Mouse (Mus musculus) myocyte (in vitro differentiated cells): ENCODE measurements at regions not wholly inside any gene's neighbourhood (a gene's known extent, or its start where the extent isn't known, plus 50 kb on each side); places are given as distances from the start of the nearest gene placed in this dataset.

Experiments
- H3K27me3 ChIP-seq: one replicate; pipeline ENCODE4 v1.6.1; 2011; ENCODE audit not compliant: control insufficient read depth, insufficient read depth, insufficient read length
- H3K36me3 ChIP-seq: one replicate; pipeline ENCODE4 v1.6.1; 2011; ENCODE audit not compliant: control insufficient read depth, insufficient read depth
- H3K4me2 ChIP-seq: one replicate; pipeline ENCODE4 v1.6.1; 2011; ENCODE audit warnings: low read depth, control low read depth
- H3K4me3 ChIP-seq: one replicate; pipeline ENCODE4 v1.5.1; 2011; ENCODE audit warnings: mild to moderate bottlenecking, control low read depth, moderate library complexity
- H3K79me2 ChIP-seq: one replicate; pipeline ENCODE4 v1.6.1; 2011; ENCODE audit not compliant: control insufficient read depth, insufficient read depth
- H3ac ChIP-seq: one replicate; pipeline ENCODE4 v1.6.1; 2011; ENCODE audit not compliant: control insufficient read depth, insufficient read length
- CEBPB ChIP-seq: IDR thresholded peaks from 2 replicates; pipeline ENCODE4 v1.6.1; 2011; ENCODE audit warnings: mild to moderate bottlenecking, moderate library complexity; ENCODE audit not compliant: poor library complexity, insufficient read depth, severe bottlenecking
- E2F4 ChIP-seq: IDR thresholded peaks from one replicate; pipeline ENCODE4 v1.6.1; 2011; ENCODE audit warnings: mild to moderate bottlenecking, control low read depth, moderate library complexity; ENCODE audit not compliant: insufficient read depth
- MAX ChIP-seq: IDR thresholded peaks from one replicate; pipeline ENCODE4 v1.6.1; 2011; ENCODE audit warnings: low read depth, mild to moderate bottlenecking, control low read depth
- MYOD1 ChIP-seq, 3 experiments: IDR thresholded peaks; one replicate each; pipeline ENCODE4 v1.6.1; 2011; ENCODE audit warnings: control low read depth in 2 of 3, low read depth in 2 of 3, mild to moderate bottlenecking in 2 of 3, moderate library complexity in 1 of 3; ENCODE audit not compliant: insufficient read length in 2 of 3, control insufficient read depth in 1 of 3
- MYOG ChIP-seq, 3 experiments: IDR thresholded peaks; one replicate each; pipeline ENCODE4 v1.6.1; 2011; ENCODE audit warnings: control low read depth in 2 of 3, low read depth in 2 of 3, mild to moderate bottlenecking in 2 of 3; ENCODE audit not compliant: insufficient read length in 2 of 3, control insufficient read depth in 1 of 3, insufficient read depth in 1 of 3
- POLR2A ChIP-seq: IDR thresholded peaks from one replicate; pipeline ENCODE4 v1.6.1; 2011; ENCODE audit warnings: low read depth, mild to moderate bottlenecking, control low read depth, moderate library complexity; ENCODE audit not compliant: insufficient read length
- POLR2AphosphoS2 ChIP-seq: IDR thresholded peaks from one replicate; pipeline ENCODE4 v1.6.1; 2011; ENCODE audit warnings: low read depth, control low read depth; ENCODE audit not compliant: insufficient read length
- REST ChIP-seq: IDR thresholded peaks from one replicate; pipeline ENCODE4 v1.6.1; 2011; ENCODE audit warnings: mild to moderate bottlenecking, control low read depth, moderate library complexity; ENCODE audit not compliant: insufficient read depth, insufficient read length
- SRF ChIP-seq: IDR thresholded peaks from one replicate; pipeline ENCODE4 v1.6.1; 2011; ENCODE audit warnings: low read depth; ENCODE audit not compliant: control insufficient read depth, insufficient read length
- TCF12 ChIP-seq: IDR thresholded peaks from one replicate; pipeline ENCODE4 v1.6.1; 2011; ENCODE audit warnings: mild to moderate bottlenecking, control low read depth; ENCODE audit not compliant: poor library complexity, insufficient read depth, severe bottlenecking
- TCF3 ChIP-seq: IDR thresholded peaks from one replicate; pipeline ENCODE4 v1.6.1; 2011; ENCODE audit warnings: low read depth, control low read depth; ENCODE audit not compliant: insufficient read length
- USF1 ChIP-seq: IDR thresholded peaks from one replicate; pipeline ENCODE4 v1.6.1; 2011; ENCODE audit warnings: low read depth, mild to moderate bottlenecking, control low read depth, moderate library complexity

DNA sequence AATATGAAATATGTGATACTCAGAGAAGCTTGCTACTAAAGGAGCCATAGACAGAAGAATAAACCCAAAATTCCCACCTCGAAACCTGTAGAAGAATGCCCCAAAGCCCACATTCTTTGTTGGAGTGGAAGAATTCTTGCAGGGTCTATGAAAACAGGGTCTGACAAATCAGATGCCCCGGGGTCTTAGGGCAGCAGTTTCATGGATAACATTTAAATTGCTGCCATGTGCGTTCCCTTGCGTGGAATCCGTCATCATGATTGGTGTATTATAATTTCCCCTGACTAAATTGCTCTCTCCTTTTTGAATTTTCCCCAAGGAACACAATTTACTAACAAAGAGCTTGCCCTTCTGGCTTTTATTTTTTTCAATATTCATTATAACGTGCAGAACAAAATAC lies 99.6 kb upstream of the Lrig3 start:
- H3K4me3 ChIP-seq = no peak overlapping the region
- no peak overlapping the region for H3ac ChIP-seq
- no peaks in the 10 kb centered on the region for H3K79me2 ChIP-seq
- no peaks in the 10 kb centered on the region for H3K36me3 ChIP-seq
- H3K4me2 ChIP-seq = no peak overlapping the region
- TF ChIP-seq TCF3 = no peak
- no peak for TF ChIP-seq USF1
- no peak for TF ChIP-seq POLR2A
- no peak for TF ChIP-seq TCF12
- no peak for TF ChIP-seq POLR2AphosphoS2
- no peak for TF ChIP-seq REST
- TF ChIP-seq SRF = no peak
- TF ChIP-seq MYOD1 (IDR thresholded peaks at IDR 0.05; ENCODE audit: control insufficient read depth in 1 of 3, insufficient read length in 2 of 3, low read depth in 2 of 3) = no peak
- TF ChIP-seq MYOG (IDR thresholded peaks at IDR 0.05; ENCODE audit: control insufficient read depth in 1 of 3, insufficient read depth in 1 of 3, insufficient read length in 2 of 3, low read depth in 2 of 3) = no peak
- TF ChIP-seq E2F4 = no peak
- TF ChIP-seq CEBPB = no peak
- TF ChIP-seq MAX = no peak
- H3K27me3 ChIP-seq = no peaks in the 10 kb centered on the region

DNA sequence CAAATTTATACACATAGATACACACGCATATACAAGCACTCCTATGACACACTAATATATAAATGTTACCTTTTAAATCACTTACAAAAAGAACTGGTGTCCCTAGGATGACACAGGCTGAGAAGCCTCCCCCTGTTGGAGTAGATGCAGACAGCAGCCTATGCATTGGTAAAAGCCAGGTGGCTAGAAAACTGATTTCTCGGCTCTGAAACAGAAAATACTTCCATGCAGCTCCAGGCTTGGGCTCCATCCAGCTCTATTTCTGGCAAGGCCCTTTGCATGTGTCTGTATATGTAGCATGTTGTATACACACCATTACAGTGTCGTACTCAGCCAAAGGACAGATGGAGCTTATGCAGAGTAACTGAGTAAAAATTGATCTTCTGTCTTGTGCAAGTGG lies 81.4 kb upstream of the Lrig3 start:
- H3ac ChIP-seq = no peak overlapping the region
- no peaks in the 10 kb centered on the region for H3K79me2 ChIP-seq
- H3K4me2 ChIP-seq = no peak overlapping the region
- H3K4me3 ChIP-seq = no peak overlapping the region
- TF ChIP-seq REST = no peak
- TF ChIP-seq MYOD1 (IDR thresholded peaks at IDR 0.05; ENCODE audit: control insufficient read depth in 1 of 3, insufficient read length in 2 of 3, low read depth in 2 of 3) = no peak
- no peak for TF ChIP-seq TCF3
- TF ChIP-seq USF1 = no peak
- TF ChIP-seq POLR2A = no peak
- no peak for TF ChIP-seq MYOG (IDR thresholded peaks at IDR 0.05; ENCODE audit: control insufficient read depth in 1 of 3, insufficient read depth in 1 of 3, insufficient read length in 2 of 3, low read depth in 2 of 3)
- no peak for TF ChIP-seq MAX
- TF ChIP-seq TCF12 = no peak
- TF ChIP-seq POLR2AphosphoS2 = no peak
- TF ChIP-seq CEBPB = no peak
- TF ChIP-seq E2F4 = no peak
- TF ChIP-seq SRF = no peak
- no peaks in the 10 kb centered on the region for H3K27me3 ChIP-seq
- no peaks in the 10 kb centered on the region for H3K36me3 ChIP-seq

DNA sequence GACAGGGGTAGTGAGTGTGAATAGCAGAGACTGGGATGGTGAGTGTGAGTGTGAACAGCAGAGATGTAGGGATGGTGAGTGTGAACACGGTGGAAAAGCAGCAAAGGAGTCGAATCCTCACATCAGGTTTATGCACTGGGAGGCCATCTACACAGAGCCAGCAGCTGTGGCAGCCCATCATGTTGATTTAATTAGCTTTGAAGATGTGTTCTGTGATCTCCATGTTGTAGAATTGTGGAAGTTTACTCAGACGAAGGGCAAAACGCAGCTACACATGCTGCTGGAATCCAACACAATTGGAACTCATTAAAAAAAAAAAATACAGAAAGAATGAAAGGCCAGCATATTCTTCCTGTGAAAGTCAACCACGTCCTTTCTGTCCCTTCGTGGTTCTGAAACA lies 80.2 kb upstream of the Lrig3 start:
- Histone ChIP-seq H3K27me3 (no peaks in the 10 kb centered on the region), H3K36me3 (no peaks in the 10 kb centered on the region), H3ac (no peak overlapping the region), H3K4me2 (no peak overlapping the region), H3K79me2 (no peaks in the 10 kb centered on the region), H3K4me3 (no peak overlapping the region)
- no peak for TF ChIP-seq TCF12
- no peak for TF ChIP-seq MYOG (IDR thresholded peaks at IDR 0.05; ENCODE audit: control insufficient read depth in 1 of 3, insufficient read depth in 1 of 3, insufficient read length in 2 of 3, low read depth in 2 of 3)
- no peak for TF ChIP-seq E2F4
- peak in 2 of 3 experiments; percentile 41 to 47 for TF ChIP-seq MYOD1 (IDR thresholded peaks at IDR 0.05; ENCODE audit: control insufficient read depth in 1 of 3, insufficient read length in 2 of 3, low read depth in 2 of 3)

DNA sequence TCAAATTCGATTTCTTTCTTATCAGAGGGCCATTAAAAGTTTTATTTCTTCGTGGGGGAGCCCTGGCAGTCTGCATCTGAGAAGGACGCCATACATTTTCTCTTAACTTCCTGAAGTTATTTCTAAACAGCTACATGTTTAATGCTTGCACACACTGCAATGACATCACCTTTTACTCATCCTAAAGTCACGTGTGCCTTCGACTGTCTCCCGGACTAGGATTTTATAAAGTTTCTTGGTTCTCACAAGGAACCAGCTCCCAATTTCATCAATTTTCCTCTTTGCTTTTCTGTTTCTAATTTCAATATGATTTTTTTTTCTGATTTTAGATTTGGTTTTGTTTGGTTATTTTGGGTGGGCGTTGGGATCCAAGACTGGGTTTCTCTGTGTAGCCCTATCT lies 73.8 kb upstream of the Lrig3 start:
- H3ac ChIP-seq = no peak overlapping the region
- TF ChIP-seq REST (no peak), E2F4 (no peak), TCF12 (no peak), SRF (no peak), USF1 (peak; percentile 73)
- no peak overlapping the region for H3K4me3 ChIP-seq
- H3K36me3 ChIP-seq = no peaks in the 10 kb centered on the region
- H3K79me2 ChIP-seq = no peaks in the 10 kb centered on the region
- no peaks in the 10 kb centered on the region for H3K27me3 ChIP-seq
- no peak overlapping the region for H3K4me2 ChIP-seq

DNA sequence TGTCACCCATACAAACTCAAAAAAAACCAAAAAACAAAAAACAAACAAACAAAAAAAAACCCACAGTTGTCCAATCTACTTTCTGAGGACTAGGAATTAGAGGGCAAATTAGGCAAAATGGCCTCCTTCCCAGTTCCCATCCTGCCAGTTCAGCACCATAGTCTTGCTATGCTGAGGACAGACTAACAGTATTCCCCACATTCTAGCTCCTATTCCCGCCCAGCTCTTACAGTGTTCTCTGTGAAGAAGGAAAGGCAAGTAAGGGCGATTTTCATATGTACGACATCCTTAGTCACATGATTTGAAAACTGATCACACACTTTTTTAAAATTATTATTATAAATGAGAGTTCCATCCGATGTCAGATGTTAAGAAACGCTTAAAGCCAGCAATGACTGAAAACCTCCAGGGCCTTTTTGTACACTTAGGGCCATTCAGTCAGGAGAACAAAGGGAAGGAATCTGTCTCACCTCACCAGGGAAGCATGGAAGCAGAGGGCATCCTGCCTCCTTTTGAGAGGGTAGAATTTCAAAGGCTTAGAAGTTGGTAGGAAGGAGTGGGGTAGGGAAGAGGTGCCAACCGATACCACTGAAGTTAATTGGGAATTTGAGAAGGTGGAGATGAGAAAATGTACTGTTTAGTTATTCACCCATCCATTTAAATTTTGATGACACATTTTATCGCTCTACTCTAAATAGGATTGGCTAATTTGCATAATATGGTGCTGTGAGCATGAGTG lies 70.1 kb upstream of the Lrig3 start:
- no peaks in the 10 kb centered on the region for H3K27me3 ChIP-seq
- no peaks in the 10 kb centered on the region for H3K36me3 ChIP-seq
- H3K4me2 ChIP-seq = no peak overlapping the region
- TF ChIP-seq MYOD1 (IDR thresholded peaks at IDR 0.05; ENCODE audit: control insufficient read depth in 1 of 3, insufficient read length in 2 of 3, low read depth in 2 of 3) (no peak), MYOG (IDR thresholded peaks at IDR 0.05; ENCODE audit: control insufficient read depth in 1 of 3, insufficient read depth in 1 of 3, insufficient read length in 2 of 3, low read depth in 2 of 3) (no peak), SRF (no peak), USF1 (no peak), POLR2AphosphoS2 (no peak), REST (no peak), MAX (no peak), E2F4 (no peak), TCF12 (no peak), TCF3 (no peak), POLR2A (no peak), CEBPB (no peak)
- no peaks in the 10 kb centered on the region for H3K79me2 ChIP-seq
- H3ac ChIP-seq = no peak overlapping the region
- no peak overlapping the region for H3K4me3 ChIP-seq
